Mouse (Mus musculus) cerebral cortex, adult 2 months (tissue): ENCODE data around the gene Cdc7.

Source experiments
- WGBS: fragments of 180-500 bp; shearing (Covaris S2); methylation state at CpG from one replicate; pipeline ENCODE4 v1.1.7; 2018; 5-methylcytosine and 5-hydroxymethylcytosine counted together

The Cdc7 gene

GRCm38 (mm10) chr5:106994716-106995115 lies 30.6 kb downstream of the Cdc7 start:
- 61% methylated on average over 3 of the region's 3 CpGs for WGBS

- WGBS, result 43% methylated on average over 5 of the region's 5 CpGs
Observed at GRCm38 (mm10) chr5:106995886-106996538, 31.9 kb downstream of the Cdc7 start.

GRCm38 (mm10) chr5:106996539-106997244 lies 32.6 kb downstream of the Cdc7 start:
- WGBS, result 86% methylated on average over 7 of the region's 7 CpGs

- 34% methylated on average over 11 of the region's 11 CpGs for WGBS
Observed at GRCm38 (mm10) chr5:107001396-107002090, 37.4 kb downstream of the Cdc7 start.

GRCm38 (mm10) chr5:107002091-107002416 lies 37.9 kb downstream of the Cdc7 start:
- 56% methylated on average over 5 of the region's 5 CpGs for WGBS

GRCm38 (mm10) chr5:107009721-107010120 lies 45.6 kb downstream of the Cdc7 start:
- 98% methylated on average over 3 of the region's 3 CpGs for WGBS

- 78% methylated on average over 3 of the region's 3 CpGs for WGBS
Observed at GRCm38 (mm10) chr5:107010300-107010699, 46.2 kb downstream of the Cdc7 start.

GRCm38 (mm10) chr5:107011316-107012029 lies 47.4 kb downstream of the Cdc7 start:
- 83% methylated on average over 7 of the region's 7 CpGs for WGBS

GRCm38 (mm10) chr5:107012030-107012715 lies 48.1 kb downstream of the Cdc7 start:
- 77% methylated on average over 11 of the region's 11 CpGs for WGBS

GRCm38 (mm10) chr5:107013393-107013792 lies 49.3 kb downstream of the Cdc7 start:
- 76% methylated on average over 2 of the region's 2 CpGs for WGBS

GRCm38 (mm10) chr5:107014146-107014545 lies 50.0 kb downstream of the Cdc7 start:
- WGBS, result 90% methylated on average over 7 of the region's 7 CpGs

GRCm38 (mm10) chr5:107015046-107015421 lies 50.9 kb downstream of the Cdc7 start:
- WGBS, result 83% methylated on average over 2 of the region's 2 CpGs

GRCm38 (mm10) chr5:107015422-107016081 lies 51.4 kb downstream of the Cdc7 start:
- 62% methylated on average over 10 of the region's 10 CpGs for WGBS

- 77% methylated on average over 4 of the region's 4 CpGs for WGBS
Observed at GRCm38 (mm10) chr5:107016538-107016937, 52.4 kb downstream of the Cdc7 start.

GRCm38 (mm10) chr5:107017544-107017943 lies 53.4 kb downstream of the Cdc7 start:
- 64% methylated on average over 2 of the region's 2 CpGs for WGBS

GRCm38 (mm10) chr5:107019057-107019456 lies 54.9 kb downstream of the Cdc7 start:
- 92% methylated on average over 5 of the region's 5 CpGs for WGBS

- WGBS, result 74% methylated on average over 6 of the region's 6 CpGs
Observed at GRCm38 (mm10) chr5:107019904-107020303, 55.8 kb downstream of the Cdc7 start.

GRCm38 (mm10) chr5:107020366-107020765 lies 56.2 kb downstream of the Cdc7 start:
- WGBS, result 64% methylated on average over 7 of the region's 7 CpGs

GRCm38 (mm10) chr5:107021291-107022063 lies 57.4 kb downstream of the Cdc7 start:
- 88% methylated on average over 14 of the region's 14 CpGs for WGBS

- 96% methylated on average over 3 of the region's 3 CpGs for WGBS
Observed at GRCm38 (mm10) chr5:107022064-107022428, 57.9 kb downstream of the Cdc7 start.
